In genomic region chr5:9111759-9112158, GRCm38 (mm10) we compare ENCODE assay signal across 9 mouse cellular contexts. TPM values are rescaled to one million over a fixed set of nuclear protein-coding genes. Genes with fewer than 3 reads are reported as not detected.
A peak's percentile ranks its signal among the peaks of the same experiment; 100 is the strongest.
DNase-seq lines count a peak whose midpoint lies in the region; ATAC-seq and TF ChIP-seq lines count a peak whose summit lies in the region.
"Had no signal": no experiment of that assay in that cellular context is flagged by ENCODE, and none has a peak within 500 bp of the region (broad histone marks: within the 10 kb centered on the region; RNA-seq: fewer than 3 reads in every experiment).

No protein-coding gene starts in this region.

- H3K4me2 ChIP-seq in forebrain, postnatal 0 days (ENCODE audit: low read depth), result no peak overlapping the region
- no peak overlapping the region for H3K4me2 ChIP-seq in intestine, embryonic 15.5 days (replicated peaks)
- no peak overlapping the region for H3K4me2 ChIP-seq in limb, embryonic 15.5 days
- H3K4me2 ChIP-seq in midbrain, embryonic 16.5 days (ENCODE audit: low read length), result no peak overlapping the region
- H3K4me2 ChIP-seq in stomach, embryonic 16.5 days (ENCODE audit: low read depth, low read length), result no peak overlapping the region
- H3K4me2 ChIP-seq: embryonic facial prominence, embryonic 13.5 days had no signal

- H3K27ac ChIP-seq in forebrain, postnatal 0 days (ENCODE audit: low read depth, low read length), result no peak overlapping the region
- H3K27ac ChIP-seq in intestine, embryonic 15.5 days, result no peak overlapping the region
- H3K27ac ChIP-seq in limb, embryonic 15.5 days, result no peak overlapping the region
- no peak overlapping the region for H3K27ac ChIP-seq in midbrain, embryonic 16.5 days (ENCODE audit: low read length)
- H3K27ac ChIP-seq in stomach, embryonic 16.5 days (ENCODE audit: low read length), result no peak overlapping the region
- H3K27ac ChIP-seq: embryonic facial prominence, embryonic 13.5 days had no signal

- H3K9ac ChIP-seq in forebrain, postnatal 0 days, result no peak overlapping the region
- no peak overlapping the region for H3K9ac ChIP-seq in intestine, embryonic 15.5 days
- no peak overlapping the region for H3K9ac ChIP-seq in limb, embryonic 15.5 days
- H3K9ac ChIP-seq in midbrain, embryonic 16.5 days (ENCODE audit: low read depth, low read length), result no peak overlapping the region
- H3K9ac ChIP-seq in stomach, embryonic 16.5 days (ENCODE audit: low read length), result no peak overlapping the region
- H3K9ac ChIP-seq: embryonic facial prominence, embryonic 13.5 days had no signal

- WGBS in forebrain, postnatal 0 days, result 19% methylated on average over 5 of the region's 5 CpGs
- 15% methylated on average over 5 of the region's 5 CpGs for WGBS in intestine, embryonic 15.5 days
- WGBS in limb, embryonic 15.5 days, result 14% methylated on average over 5 of the region's 5 CpGs
- 14% methylated on average over 5 of the region's 5 CpGs for WGBS in midbrain, embryonic 16.5 days
- 10% methylated on average over 5 of the region's 5 CpGs for WGBS in stomach, embryonic 16.5 days

- peak; percentile 85 for ATAC-seq in forebrain, postnatal 0 days
- peak; percentile 64 for ATAC-seq in intestine, embryonic 15.5 days
- peak; percentile 46; the same call in 1 of the 2 replicates for ATAC-seq in limb, embryonic 15.5 days (ENCODE audit: insufficient number of reproducible peaks, low FRiP score, low TSS enrichment, low read depth)
- peak; percentile 64 for ATAC-seq in midbrain, embryonic 16.5 days
- ATAC-seq in stomach, embryonic 16.5 days (ENCODE audit: insufficient read depth, low FRiP score), result peak; percentile 57

- H3K27me3 ChIP-seq in forebrain, postnatal 0 days (ENCODE audit: insufficient read depth, low read length), result no peaks in the 10 kb centered on the region
- H3K27me3 ChIP-seq in intestine, embryonic 15.5 days (replicated peaks), result no peaks in the 10 kb centered on the region
- H3K27me3 ChIP-seq in limb, embryonic 15.5 days, result no peaks in the 10 kb centered on the region
- no peaks in the 10 kb centered on the region for H3K27me3 ChIP-seq in midbrain, embryonic 16.5 days (ENCODE audit: control insufficient read depth, insufficient read depth, low read depth, low read length)
- no peaks in the 10 kb centered on the region for H3K27me3 ChIP-seq in stomach, embryonic 16.5 days (ENCODE audit: control insufficient read depth, insufficient read depth, low read length)
- H3K27me3 ChIP-seq: embryonic facial prominence, embryonic 13.5 days had no signal

- H3K36me3 ChIP-seq in forebrain, postnatal 0 days (ENCODE audit: insufficient read depth), result no peaks in the 10 kb centered on the region
- H3K36me3 ChIP-seq in intestine, embryonic 15.5 days, result no peaks in the 10 kb centered on the region
- H3K36me3 ChIP-seq in limb, embryonic 15.5 days, result 0 out of 2 replicates have a peak, but pooled peaks cover 4% of the 10 kb centered on the region
- H3K36me3 ChIP-seq in midbrain, embryonic 16.5 days (ENCODE audit: control insufficient read depth, insufficient read depth, low read length), result no peaks in the 10 kb centered on the region
- no peaks in the 10 kb centered on the region for H3K36me3 ChIP-seq in stomach, embryonic 16.5 days (ENCODE audit: control insufficient read depth, insufficient read depth, low read length)

- peak; percentile 15 for DNase-seq in ovary, postnatal 14 days (ENCODE audit: low spot score)
- no peak for DNase-seq in ovary, postnatal 36 days (ENCODE audit: low spot score)
- DNase-seq in c-Kit-positive CD71-positive TER-119-positive erythroid progenitor cells, embryonic 14.5 days (ENCODE audit: low spot score), result peak; percentile 37
- DNase-seq in forebrain, postnatal 0 days, result peak; percentile 70

- peak; percentile 84 for TF ChIP-seq CTCF in forebrain, postnatal 0 days (IDR thresholded peaks at IDR 0.05; ENCODE audit: low read depth)

- H3K9me3 ChIP-seq in forebrain, postnatal 0 days (ENCODE audit: low read length), result no peaks in the 10 kb centered on the region
- no peaks in the 10 kb centered on the region for H3K9me3 ChIP-seq in intestine, embryonic 15.5 days
- no peaks in the 10 kb centered on the region for H3K9me3 ChIP-seq in limb, embryonic 15.5 days
- H3K9me3 ChIP-seq in midbrain, embryonic 16.5 days (replicated peaks; ENCODE audit: control insufficient read depth, low read length, poor library complexity, severe bottlenecking), result no peaks in the 10 kb centered on the region
- H3K9me3 ChIP-seq in stomach, embryonic 16.5 days (replicated peaks; ENCODE audit: control insufficient read depth, low read length), result no peaks in the 10 kb centered on the region
- H3K9me3 ChIP-seq: embryonic facial prominence, embryonic 13.5 days had no signal

- H3K4me3 ChIP-seq in forebrain, postnatal 0 days (ENCODE audit: low read depth, low read length), result no peak overlapping the region
- H3K4me3 ChIP-seq in intestine, embryonic 15.5 days (replicated peaks), result no peak overlapping the region
- no peak overlapping the region for H3K4me3 ChIP-seq in limb, embryonic 15.5 days
- H3K4me3 ChIP-seq in midbrain, embryonic 16.5 days (ENCODE audit: low read depth, low read length), result no peak overlapping the region
- no peak overlapping the region for H3K4me3 ChIP-seq in stomach, embryonic 16.5 days (replicated peaks; ENCODE audit: low read length)
- H3K4me3 ChIP-seq: embryonic facial prominence, embryonic 13.5 days had no signal

- no peaks in the 10 kb centered on the region; the same call in 1 of the 2 replicates for H3K4me1 ChIP-seq in forebrain, postnatal 0 days (ENCODE audit: insufficient read depth)
- H3K4me1 ChIP-seq in intestine, embryonic 15.5 days (replicated peaks), result no peaks in the 10 kb centered on the region
- no peaks in the 10 kb centered on the region for H3K4me1 ChIP-seq in limb, embryonic 15.5 days
- peaks cover 2% of the 10 kb centered on the region; the same call in 1 of the 2 replicates for H3K4me1 ChIP-seq in midbrain, embryonic 16.5 days (ENCODE audit: control insufficient read depth, insufficient read depth, low read length)
- H3K4me1 ChIP-seq in stomach, embryonic 16.5 days (ENCODE audit: control insufficient read depth, insufficient read depth, low read length), result no peaks in the 10 kb centered on the region
- H3K4me1 ChIP-seq: embryonic facial prominence, embryonic 13.5 days had no signal

RNA-seq across cellular contexts. Expression of gene Tmem243, which starts 11.3 kb away (rescaled TPM):
- 3.5 and 5.5 TPM in 2 replicates for total RNA-seq in forebrain, postnatal 0 days (2014; rRNA removed)
- polyA plus RNA-seq in forebrain, postnatal 0 days (2015; fragmentation: Nextera tagmentation; extraction: Ambion mirVana), result 10.7 and 12.0 TPM in 2 replicates
- polyA plus RNA-seq in intestine, embryonic 15.5 days (2015; fragmentation: Nextera tagmentation; extraction: Ambion mirVana), result 21.9 and 26.6 TPM in 2 replicates
- 9.8 and 12.8 TPM in 2 replicates for polyA plus RNA-seq in limb, embryonic 15.5 days (2015; fragmentation: Nextera tagmentation; extraction: Ambion mirVana)
- polyA plus RNA-seq in midbrain, embryonic 16.5 days (2015; fragmentation: Nextera tagmentation; extraction: Ambion mirVana), result 9.4 and 9.7 TPM in 2 replicates
- 6.9 and 7.9 TPM in 2 replicates for polyA plus RNA-seq in stomach, embryonic 16.5 days (2015; fragmentation: Nextera tagmentation; extraction: Ambion mirVana)

RNA-seq across cellular contexts. Expression of gene Dmtf1, which starts 49.8 kb away (rescaled TPM):
- total RNA-seq in forebrain, postnatal 0 days (2014; rRNA removed), result 51.3 and 66.9 TPM in 2 replicates
- polyA plus RNA-seq in forebrain, postnatal 0 days (2015; fragmentation: Nextera tagmentation; extraction: Ambion mirVana), result 27.2 and 31.0 TPM in 2 replicates
- polyA plus RNA-seq in intestine, embryonic 15.5 days (2015; fragmentation: Nextera tagmentation; extraction: Ambion mirVana), result 32.2 and 32.9 TPM in 2 replicates
- polyA plus RNA-seq in limb, embryonic 15.5 days (2015; fragmentation: Nextera tagmentation; extraction: Ambion mirVana), result 43.3 and 51.3 TPM in 2 replicates
- polyA plus RNA-seq in midbrain, embryonic 16.5 days (2015; fragmentation: Nextera tagmentation; extraction: Ambion mirVana), result 57.9 and 66.3 TPM in 2 replicates
- 38.0 and 41.7 TPM in 2 replicates for polyA plus RNA-seq in stomach, embryonic 16.5 days (2015; fragmentation: Nextera tagmentation; extraction: Ambion mirVana)
